Mouse (Mus musculus) liver, adult 2 months (tissue): Measurements from ENCODE around the gene Chrm3.

Experiments used
- CTCF ChIP-seq: fragments of 200-500 bp; IDR thresholded peaks from 2 replicates; pipeline ENCODE4 v1.5.1; 2011; ENCODE audit warnings: low read depth, low read length, control low read depth
- POLR2A ChIP-seq: fragments of 200-500 bp; IDR thresholded peaks from 2 replicates; pipeline ENCODE4 v1.6.1; 2011; ENCODE audit warnings: low read length, control low read depth; ENCODE audit not compliant: insufficient read depth; ENCODE audit errors: extremely low read depth

DNA sequence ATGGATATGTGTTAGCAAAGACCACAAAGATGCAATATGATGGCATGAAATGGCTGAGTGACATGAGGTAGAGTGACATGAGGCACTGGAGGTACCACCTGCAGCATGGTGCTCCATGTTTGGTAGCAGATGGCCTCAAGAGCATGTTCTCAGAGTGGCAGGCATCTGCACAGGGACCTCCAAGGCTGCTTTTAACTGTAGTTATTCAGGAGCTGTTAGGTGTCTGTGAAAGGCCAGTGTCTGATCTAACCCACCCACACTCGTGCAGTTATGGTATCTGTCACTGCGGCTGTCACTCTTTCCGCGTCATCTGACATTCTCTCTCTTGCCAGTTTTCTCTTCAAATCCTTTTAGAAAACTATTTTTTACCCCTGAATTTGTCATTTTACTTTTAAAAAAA is 411.6 kb downstream of the Chrm3 start:
- TF ChIP-seq CTCF (no peak), POLR2A (no peak)
